Mouse (Mus musculus) liver, adult 10 weeks (tissue): Measurements from ENCODE around the gene Vmn1r236. TPM values are rescaled to one million over a fixed set of nuclear protein-coding genes. Genes with fewer than 3 reads are reported as not detected.

Experiments used
- polyA plus RNA-seq: library from polyadenylated mRNA; stranded (reverse); fragments of 350-450 nt; fragmentation: Illumina TruSeq; extraction: RNeasy Lipid Tissue Mini Kit (QIAGEN cat#74804); gene quantifications from one replicate; pipeline ENCODE4 v1.2.3, GENCODE M21; 2014; ENCODE audit warnings: low read depth, low replicate concordance

Vmn1r236 gene
- polyA plus RNA-seq: not detected

DNA sequence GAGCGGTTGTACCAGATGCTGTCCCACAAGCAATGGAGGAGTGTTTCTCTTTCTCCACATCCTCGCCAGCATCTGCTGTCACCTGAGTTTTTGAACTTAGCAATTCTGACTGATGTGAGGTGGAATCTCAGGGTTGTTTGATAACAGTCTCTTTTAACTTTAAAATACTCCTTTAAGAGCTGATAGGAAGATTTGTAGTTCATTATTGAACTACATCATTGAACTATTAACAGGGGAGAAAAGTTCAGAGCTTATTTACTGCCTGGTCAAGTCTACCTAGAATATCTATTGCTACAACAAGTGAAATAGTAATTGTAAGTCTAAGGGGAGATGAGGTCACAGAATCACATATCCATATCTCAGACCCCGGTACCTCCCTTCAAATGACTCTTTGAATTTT, at the start of gene Vmn1r236:
Vmn1r236 (plus strand) TSS at position 301 of the 400 bp plus-strand sequence.

GRCm38 (mm10) chr17:21256111-21256510, 26.6 kb upstream of the Vmn1r236 start, which contains the start of gene Vmn1r235:
Gene Vmn1r235, plus strand, starts transcription at chr17:21256411.

GRCm38 (mm10) chr17:21311565-21311964, 28.8 kb downstream of the Vmn1r236 start, which contains the start of gene Vmn1r237:
Gene Vmn1r237, plus strand, starts transcription at chr17:21311865.

Other genes starting within 250 kb of the Vmn1r236 start
- not detected for gene Vmn1r234, start 56.9 kb upstream of the Vmn1r236 start, polyA plus RNA-seq
- gene Vmn1r235, start 26.5 kb upstream of the Vmn1r236 start, polyA plus RNA-seq: not detected
- gene Vmn1r237, start 28.9 kb downstream of the Vmn1r236 start, polyA plus RNA-seq: not detected
- 1.9 TPM for gene Zfp677, start 100.8 kb downstream of the Vmn1r236 start, polyA plus RNA-seq
- gene Zfp54, start 140.3 kb downstream of the Vmn1r236 start, polyA plus RNA-seq: 8.2 TPM
- 13.6 TPM for gene Zfp51, start 167.4 kb downstream of the Vmn1r236 start, polyA plus RNA-seq
- 14.6 TPM for gene Zfp53, start 206.1 kb downstream of the Vmn1r236 start, polyA plus RNA-seq